Mouse (Mus musculus) olfactory bulb, adult 2 months (tissue): ENCODE results near the gene Tmem115.

Source experiments
- CTCF ChIP-seq: fragments of 200-500 bp; IDR thresholded peaks from 2 replicates; pipeline ENCODE4 v1.5.1; 2012; ENCODE audit warnings: low read depth, mild to moderate bottlenecking, low read length, moderate library complexity; ENCODE audit not compliant: insufficient read depth
- POLR2A ChIP-seq: fragments of 200-500 bp; IDR thresholded peaks from 2 replicates; pipeline ENCODE4 v1.6.1; 2012; ENCODE audit warnings: mild to moderate bottlenecking, low read depth, low read length, moderate library complexity; ENCODE audit not compliant: insufficient read depth

- no peak for TF ChIP-seq CTCF
- no peak for TF ChIP-seq POLR2A
These were observed 9.6 kb downstream of the Tmem115 start for GRCm38 (mm10) chr9:107543299-107543698.
